Mouse (Mus musculus): ENCODE data around the gene Kcnh5.
A peak's percentile ranks its signal among the peaks of the same experiment; 100 is the strongest.

The Kcnh5 gene

DNA sequence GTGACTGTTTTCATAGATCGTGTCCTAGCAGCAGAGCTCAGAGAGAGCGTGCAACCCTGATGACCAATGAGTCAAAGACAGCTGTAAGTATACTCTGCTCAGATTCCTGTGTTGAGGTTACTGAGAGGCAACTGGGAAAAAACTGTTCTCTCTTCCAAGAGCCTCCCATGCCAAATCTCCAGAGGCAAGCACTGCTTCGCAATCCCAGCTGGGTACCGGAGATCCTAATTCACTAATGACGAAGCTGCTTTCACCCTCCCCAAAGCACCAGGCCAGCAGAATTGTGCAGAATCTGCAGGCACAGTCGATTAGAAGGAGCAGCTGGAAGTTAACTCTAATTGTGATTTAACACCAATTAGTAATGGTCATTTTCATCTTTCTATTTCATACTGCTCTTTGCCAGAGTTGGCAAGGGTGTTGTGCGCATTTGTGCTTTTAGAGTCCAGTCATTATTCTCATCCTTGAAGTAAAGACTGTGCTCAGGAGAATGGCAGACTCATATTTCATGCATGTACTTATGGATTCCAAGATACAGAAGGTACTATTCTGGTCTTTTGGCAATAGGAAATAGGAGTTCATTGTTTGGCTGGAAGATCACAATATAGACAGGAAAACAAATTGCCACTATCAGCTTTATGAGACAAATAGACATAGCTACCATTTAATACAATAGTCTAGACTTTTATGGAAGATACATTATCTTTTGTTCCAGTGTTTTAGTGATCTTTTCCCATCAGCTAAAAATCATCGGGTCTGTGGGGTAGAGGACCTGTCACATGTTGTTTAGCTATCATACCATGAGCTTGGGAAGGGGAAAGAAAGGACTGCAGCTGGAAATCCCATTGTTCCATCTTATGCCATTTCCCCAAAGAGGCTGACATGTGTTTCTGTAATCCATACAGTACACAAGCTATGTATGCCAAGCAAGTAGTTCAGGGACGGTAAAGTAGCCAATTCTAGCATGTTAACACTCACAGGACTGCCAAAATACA, 225.7 kb downstream of the Kcnh5 start:
- no peak for DNase-seq

DNA sequence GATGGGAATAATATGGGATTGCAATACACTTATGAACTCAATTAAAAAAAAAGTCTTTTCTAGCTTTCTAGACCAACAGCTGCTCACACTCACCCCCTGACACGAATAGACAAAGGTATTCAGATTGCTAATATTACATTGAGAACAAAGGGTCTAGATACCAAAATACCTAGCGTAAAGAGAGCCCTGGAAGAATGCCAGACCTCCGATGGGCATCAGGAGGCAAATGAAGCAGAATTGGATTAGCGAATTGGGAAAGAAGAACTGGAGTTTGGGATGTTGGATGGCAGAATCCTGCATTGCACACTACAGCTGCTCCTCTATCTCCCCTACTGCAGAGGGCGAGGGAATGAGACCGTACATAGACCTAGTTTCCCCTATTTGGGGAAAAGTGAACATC, 275.8 kb downstream of the Kcnh5 start:
- peak in 1 of 2 experiments; percentile 6 for DNase-seq

DNA sequence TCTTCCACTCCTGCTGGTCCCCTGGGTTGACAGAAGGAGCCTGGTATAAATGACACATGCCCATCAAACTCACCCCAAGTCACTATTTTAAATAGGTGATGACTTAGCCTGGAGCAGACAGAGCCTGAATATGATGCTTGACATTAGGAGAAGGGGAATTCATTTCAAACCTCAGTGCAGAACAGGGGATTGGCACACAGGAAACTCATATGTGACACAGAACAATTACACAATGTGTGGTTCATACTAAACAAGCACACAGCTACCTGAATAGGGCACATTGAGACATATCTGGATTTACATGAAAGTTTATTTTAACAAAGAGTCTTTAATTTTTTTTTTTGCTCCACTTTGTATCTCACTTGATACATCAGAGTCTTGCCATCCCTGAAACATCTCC, 276.4 kb downstream of the Kcnh5 start:
- DNase-seq = no peak

DNA sequence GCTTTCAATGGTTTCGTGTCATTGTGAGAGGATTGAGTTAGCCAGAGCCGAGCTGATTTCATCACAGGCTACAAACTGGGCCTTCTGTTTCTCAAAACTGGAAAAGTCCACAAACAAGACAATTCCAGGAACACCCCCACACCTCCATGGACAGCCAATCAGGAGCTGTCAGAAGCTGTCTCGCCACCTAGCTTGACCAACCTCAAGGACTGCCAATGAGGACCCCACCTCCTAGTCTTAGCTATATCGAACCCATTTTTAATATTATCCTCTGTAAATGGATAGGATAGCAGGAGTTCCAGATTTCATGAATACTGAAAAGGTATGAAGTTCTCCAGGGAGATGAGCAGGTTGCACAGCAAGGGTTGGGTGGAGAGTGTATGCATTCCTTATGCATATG, 278.1 kb downstream of the Kcnh5 start:
- DNase-seq = no peak

DNA sequence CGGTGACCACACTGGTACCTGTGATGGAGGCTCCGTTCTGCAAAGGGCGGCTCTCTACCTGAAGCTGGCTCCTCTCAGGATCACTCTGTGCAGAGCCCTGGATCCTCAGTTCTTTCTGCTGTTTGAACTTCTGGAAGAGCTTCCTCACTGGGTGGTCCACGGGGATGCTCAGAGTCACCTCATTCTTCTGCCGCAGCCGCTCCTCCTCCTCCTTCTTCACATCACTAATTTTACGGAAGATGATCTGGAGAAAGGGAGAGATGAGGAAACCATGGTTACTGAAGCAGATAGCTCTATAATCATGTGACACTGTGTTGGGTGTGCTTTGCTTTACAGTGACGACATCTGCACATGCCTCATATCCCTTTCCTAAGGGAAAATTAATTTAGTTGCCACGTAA, 278.9 kb downstream of the Kcnh5 start:
- no peak for DNase-seq

DNA sequence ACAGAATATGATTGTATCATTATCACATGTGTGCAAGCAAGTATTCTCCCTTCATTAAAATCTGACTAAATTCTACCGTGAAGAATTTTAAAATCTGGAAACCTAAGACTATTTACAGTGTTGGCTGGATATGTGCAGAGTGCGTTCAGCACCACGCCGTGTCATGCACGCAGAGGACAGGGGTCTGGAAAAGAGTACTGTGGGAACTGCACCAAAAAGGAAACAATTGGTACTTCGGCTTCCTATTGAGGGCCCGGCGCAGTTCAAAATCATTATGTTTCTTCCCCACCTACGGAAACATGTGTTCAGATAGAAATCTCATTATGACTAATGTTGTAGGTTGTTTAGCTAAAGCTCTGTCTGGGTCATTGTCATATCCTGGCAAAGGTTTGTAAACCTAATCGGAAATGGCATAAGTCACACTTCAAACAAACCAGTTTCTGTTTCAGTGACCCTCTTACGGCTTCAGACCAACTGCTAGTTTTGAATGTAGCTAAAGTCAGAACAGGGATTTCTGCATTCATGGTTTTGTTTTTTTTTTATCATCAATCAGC, 282.2 kb downstream of the Kcnh5 start:
- no peak for DNase-seq

DNA sequence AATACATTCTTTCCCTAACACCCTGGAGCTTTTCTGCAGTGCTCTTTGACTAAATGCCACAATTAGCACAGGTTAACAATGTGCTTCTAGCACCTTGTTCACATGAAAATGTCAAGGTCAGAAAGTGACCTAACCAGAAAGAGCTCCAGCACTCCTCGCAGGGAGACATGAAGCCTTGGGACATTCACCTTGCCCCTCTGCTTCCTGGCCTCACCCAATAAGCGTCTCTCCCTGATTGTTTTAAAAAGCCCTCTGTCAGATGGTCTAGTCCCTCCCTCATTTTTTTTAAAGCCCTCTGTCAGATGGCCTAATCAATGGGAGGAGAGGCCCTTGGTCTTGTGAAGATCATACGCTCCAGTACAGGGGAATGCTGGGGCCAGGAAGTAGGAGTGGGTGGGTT, 287.7 kb downstream of the Kcnh5 start:
- no peak for DNase-seq

DNA sequence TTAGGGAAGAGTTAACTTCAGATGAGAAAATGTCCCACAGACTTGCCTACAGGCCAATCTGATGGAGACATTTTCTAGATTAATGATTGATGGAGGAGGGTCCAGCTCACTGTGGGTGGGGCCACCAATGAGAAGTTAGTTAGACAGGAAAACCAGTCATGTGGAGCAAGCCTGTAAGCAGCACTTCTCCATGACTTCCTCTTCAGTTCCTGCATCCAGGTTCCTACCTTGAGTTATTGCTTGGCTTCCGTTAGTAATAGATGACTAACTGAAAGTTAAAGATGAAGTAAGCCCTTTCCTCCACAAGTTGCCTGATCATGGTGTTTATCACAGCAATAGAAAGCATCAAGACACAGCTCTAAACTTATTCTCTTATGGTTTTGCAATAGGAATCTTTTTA, 290.1 kb downstream of the Kcnh5 start:
- DNase-seq = no peak

DNA sequence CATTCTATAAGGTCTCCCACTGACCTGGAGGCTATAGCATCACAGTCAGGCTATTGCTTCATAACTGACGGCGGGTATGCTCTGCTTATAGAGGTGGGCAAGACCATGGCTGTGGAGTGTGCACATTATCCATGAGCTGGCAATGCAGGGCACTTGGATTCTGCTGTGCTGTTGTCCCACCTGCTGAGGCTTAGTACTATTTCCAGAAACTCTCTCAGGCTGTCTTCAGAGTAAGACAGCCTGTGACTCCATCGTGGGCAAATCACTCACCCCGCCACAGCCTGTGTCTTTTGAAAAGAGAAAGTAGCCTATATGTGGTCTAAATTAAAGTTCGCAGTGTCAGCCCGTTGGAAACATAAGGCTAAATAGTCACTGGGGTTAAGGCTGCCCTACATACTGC, 295.8 kb downstream of the Kcnh5 start:
- no peak for DNase-seq

DNA sequence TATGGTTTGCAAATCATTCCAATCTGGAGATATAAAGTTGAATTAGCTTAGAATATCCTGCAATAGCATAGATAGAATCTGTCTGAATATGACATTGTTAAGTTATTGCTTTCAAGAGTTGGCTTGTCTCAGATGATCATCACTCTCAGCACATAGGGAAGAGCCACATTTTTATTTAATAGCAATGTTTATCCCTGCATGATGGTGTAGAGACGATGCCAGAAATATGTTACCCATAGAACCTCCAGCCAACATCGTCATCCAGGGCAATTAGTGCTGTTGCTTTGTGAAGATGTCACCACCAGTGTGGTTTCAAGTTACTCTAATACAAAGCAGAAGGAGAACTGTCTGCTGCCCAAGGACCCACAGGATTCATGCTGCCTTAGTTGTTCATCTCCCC, 321.5 kb downstream of the Kcnh5 start:
- DNase-seq = no peak

DNA sequence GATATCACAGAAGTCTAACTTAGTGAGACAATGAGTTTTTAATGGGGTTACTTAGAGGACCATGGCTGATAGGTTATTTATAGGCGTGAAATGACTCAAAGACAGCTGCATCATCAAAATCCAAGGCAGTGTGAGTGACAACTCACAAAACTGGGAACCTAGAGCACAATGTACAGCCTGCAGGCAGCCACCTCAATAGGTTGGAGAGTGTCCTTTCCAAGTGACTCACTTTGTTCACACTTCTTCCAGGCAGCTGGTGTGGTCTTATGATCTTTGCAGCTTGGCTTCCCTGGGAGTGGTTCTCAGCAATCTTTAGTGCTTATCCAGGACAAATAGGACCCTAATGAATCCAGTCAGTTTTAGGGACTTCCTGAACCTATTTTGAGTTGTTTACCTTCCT, 322.9 kb downstream of the Kcnh5 start:
- DNase-seq = no peak

DNA sequence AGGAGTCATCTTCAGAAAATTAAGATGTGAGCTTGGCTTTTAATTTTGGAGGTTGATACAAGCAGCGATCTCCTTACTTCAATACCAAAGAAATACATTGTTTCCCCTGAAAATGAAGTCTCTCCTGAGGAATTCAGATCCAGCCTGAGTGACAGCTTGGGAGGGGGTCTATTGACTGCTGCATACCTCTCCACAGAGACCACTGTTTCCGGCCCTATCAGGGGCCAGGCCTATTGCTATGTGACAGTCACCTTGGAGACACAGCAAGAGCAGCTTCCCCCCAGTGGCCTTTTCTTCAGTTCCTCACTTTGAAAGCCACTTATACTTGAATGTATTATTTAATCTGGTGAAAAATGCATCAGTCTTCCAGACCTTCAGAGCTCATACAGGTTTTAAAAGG, 326.8 kb downstream of the Kcnh5 start:
- no peak for DNase-seq

DNA sequence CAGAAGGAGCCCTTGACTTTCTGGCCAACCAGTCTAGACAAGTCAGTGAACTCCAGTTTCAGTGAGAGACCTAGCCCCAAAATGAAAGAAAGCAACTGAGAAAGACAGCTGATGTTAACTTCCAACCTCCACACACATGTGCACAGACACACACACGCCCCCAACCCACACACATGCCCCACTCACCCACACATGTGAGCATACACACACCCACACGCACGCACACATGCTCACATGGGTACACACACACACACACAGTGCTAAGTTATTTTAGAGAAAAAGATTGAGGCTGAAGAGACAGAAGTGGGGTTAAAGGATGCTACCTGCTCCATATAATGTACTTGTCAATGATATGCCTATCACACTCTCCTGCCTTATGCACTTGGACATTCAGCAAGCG, 327.2 kb downstream of the Kcnh5 start:
- no peak for DNase-seq

DNA sequence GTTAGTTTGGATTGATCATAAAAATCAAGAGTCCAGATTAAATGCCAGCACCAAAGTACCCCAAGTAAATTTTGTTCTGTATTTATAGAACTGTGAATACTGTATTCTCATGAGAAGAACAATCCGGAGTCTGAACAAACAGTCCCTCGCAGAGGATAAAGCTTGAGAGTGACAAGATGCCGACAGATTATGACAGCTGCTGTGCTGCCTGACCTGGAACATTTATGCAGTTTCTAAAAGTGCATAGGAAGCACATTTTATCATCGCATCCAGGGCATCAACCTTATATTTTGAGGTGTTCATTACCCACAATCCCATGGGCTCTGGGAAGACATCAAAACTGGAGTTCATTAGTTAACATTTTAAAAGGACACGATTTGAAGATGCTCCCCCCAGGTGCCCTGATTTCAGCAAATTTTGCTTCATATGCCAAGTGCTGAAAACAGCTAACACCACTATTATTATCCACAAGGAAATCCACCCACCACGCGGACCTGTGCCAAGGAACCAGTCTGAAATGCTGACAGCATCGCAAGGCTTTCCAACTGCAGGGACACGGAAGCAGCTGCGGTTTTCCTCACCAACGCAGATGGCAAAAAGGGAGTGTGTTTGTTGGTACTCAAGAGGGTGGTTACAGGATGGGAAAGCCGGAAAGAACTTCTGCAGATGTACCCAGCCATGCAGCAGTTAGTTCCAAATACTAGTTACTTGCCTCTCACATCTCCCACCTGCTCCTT, 328.4 kb downstream of the Kcnh5 start:
- DNase-seq = peak; percentile 43 to 55

Data from cerebellum, postnatal 25 days (tissue).